Mouse (Mus musculus) monocyte, adult 2 months (primary cell): Measurements from ENCODE around the gene Diaph2.
"Not testable (repeated sequence)": the region's sequence is repeated elsewhere in the genome, so short reads cannot be mapped to it uniquely, and the experiment has no call there.

ENCODE experiments used
- DNase-seq, 2 experiments: peaks; one replicate each; pipeline ENCODE4 v3.0.0; 2022; ENCODE audit warnings: low spot score in 2 of 2, low read depth in 1 of 2

Gene Diaph2

DNA sequence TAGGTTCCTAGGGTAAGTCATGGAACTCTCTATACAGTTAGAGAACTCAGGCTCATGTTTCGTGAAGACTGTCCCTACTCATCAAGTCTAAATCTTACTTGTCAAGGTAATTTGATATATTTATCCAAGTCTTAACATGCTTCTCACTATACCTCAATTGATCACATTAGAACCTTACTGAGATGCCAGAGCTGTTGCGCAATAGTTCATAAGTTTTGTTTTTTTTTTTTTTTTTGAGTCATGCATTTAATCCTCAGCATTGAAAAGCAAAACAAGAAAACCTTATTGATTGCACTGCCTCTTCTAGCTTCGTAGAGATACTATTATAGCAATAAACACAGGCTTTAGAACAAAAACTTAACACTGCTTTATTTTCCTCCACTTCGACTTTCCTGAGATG is 529.6 kb downstream of the Diaph2 start:
- no peak for DNase-seq

DNA sequence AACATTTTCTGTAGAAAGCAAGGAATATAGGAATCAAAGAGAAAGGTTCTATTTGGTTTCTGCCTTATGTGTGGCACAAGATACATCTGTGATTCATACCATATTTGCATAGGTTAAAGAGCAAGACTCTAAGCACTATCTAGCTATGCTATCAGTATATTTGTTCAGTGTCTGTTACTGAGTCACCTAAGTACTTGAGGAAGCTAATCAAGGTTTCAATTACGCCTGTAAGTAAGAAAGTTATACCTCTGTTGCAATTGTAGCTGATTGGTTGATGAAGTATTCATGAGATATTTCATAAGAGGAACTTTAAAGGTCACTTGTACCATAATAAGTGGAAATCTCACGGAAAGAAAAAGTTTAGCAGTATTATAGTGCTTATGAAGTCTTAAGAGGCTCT is 531.9 kb downstream of the Diaph2 start:
- no peak for DNase-seq

DNA sequence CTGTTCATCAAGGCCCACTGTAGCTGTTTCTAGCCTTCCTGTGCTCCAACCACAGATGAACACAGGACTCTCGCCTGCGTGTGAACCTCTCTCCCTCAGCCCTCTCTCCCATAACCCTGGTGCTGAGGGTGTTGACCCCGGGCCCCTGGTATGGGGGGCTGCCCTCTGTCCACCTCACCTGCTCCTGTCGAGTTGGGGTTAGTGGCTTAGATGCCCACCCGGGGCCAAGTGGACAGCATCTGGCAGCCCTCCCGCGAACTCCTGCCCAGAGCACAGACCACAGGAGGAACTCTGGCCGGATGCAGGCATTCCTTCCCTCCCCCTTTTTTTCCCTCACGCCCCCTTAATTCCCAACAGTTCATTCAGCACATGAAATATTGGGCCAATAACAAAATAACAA is 537.5 kb downstream of the Diaph2 start:
- no peak for DNase-seq

DNA sequence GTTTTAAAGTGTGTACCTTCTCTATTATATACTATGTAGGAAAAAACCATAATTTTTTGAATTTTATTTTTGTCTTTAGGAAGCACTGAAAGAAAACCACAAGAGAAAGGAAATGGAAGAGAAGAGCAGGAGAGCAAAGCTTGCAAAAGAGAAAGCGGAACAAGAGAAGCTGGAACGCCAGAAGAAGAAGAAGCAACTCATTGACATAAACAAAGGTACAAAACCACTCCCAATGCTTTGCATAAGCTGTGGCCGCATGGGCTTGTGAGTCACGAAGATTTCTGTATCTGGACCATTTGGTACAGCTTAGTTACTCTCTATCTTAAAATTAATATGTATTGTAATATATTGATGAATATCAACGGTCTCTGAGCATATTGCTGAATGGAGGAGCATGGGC is 540.2 kb downstream of the Diaph2 start:
- DNase-seq, result no peak

DNA sequence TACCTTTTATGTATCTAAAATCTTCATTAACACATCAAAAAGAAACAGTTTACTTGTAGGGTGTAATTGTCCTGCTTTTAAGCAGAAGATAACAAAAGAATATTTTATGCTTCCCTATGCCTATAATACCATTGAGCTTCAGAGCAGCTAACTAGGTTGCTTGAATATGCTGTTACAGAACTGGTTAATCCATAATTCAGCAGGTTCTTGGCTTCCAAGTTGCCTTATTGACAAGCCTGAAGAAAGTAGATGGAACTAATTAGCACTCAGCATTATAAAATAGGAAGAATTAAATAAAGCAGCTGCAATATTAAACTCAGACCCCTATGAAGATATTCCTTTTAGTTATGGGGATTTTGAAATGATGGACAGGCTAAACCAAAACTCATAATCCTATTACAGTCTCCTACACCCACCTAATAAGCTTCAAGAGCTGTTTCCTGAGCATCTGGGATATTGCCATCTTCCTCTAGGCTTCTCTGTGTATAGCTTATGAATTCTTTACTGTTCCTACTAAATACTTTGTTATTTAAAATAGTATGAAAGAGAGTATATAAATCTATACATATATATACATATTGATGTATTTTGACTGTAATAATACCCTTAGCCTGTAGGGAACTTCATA is 601.4 kb downstream of the Diaph2 start:
- no peak for DNase-seq

- DNase-seq, result no peak
These were observed 601.9 kb downstream of the Diaph2 start for GRCm38 (mm10) chrX:130351480-130351879.

DNA sequence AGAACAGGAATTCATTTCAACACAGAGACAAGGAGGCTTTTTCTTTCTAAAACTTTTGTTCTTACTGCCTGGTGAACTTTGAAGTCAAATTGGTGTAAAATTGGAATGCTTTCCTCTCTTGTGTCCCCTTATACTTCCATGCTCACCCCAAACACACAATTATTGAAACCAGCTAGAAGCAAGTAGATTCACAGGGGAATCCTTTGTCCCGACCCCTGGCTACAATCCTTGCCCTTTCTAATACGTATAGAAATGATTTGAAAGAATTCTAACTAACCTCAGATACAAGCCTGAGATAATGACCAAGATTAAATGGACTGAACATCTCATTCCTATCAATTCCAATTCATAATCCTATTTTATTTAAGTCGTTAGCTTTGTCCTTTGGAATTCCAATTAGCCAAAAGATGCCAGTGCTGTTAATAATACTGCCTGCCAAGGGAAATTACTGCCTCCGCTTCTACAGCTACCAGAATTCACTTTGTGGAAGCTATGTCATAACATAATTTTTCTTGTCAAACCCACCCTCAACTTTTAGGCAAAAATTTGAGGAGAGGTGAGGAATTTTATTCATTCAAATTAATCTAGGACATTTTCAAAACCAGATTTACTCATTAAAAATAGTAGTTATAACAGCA is 644.1 kb downstream of the Diaph2 start:
- DNase-seq, result no peak

- no peak for DNase-seq
These were observed 653.7 kb downstream of the Diaph2 start for GRCm38 (mm10) chrX:130403214-130403613.

DNA sequence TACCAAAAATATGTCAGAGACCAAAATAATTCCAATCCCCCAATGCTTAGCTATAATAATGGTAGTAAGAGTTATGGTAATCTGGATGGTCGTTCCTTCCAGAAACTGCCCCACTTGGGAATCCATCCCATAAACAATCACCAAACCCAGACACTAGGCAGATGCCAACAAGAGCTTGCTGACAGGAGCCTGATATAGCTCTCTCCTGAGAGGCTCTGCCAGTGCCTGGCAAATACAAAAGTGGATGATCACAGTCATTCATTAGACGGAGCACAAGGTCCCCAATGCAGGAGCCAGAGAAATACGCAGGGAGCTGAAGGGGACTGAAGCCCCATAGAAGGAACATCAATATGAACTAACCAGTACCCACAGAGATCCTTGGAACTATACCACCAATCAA is 657.9 kb downstream of the Diaph2 start:
- DNase-seq, result not testable (repeated sequence)

- no peak for DNase-seq
These were observed 659.4 kb downstream of the Diaph2 start for GRCm38 (mm10) chrX:130408985-130409384.

- no peak for DNase-seq
These were observed 673.6 kb downstream of the Diaph2 start for GRCm38 (mm10) chrX:130423134-130423533.

GRCm38 (mm10) chrX:130451822-130452487 is 702.4 kb downstream of the Diaph2 start:
- no peak for DNase-seq

GRCm38 (mm10) chrX:130452488-130452823 is 702.9 kb downstream of the Diaph2 start:
- DNase-seq, result no peak

DNA sequence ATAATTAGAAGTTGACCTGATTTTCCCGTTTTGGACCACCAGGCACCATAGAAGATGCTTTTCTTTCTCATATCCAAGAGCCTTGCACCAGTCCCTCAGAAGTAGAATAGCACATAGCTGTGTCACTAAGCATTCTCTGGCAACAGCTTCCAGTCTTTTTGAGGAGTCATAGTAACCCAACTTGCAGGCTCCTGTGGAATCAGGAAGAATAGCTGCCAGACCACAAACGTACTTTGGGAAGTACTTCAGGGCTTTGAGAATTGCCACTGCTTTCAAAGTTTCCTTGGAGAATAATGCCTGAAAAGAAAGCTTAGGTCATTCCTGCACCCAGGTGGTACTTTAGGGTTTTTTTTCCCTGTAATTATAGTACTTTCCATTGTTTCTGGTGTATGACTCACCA is 723.6 kb downstream of the Diaph2 start:
- no peak for DNase-seq

GRCm38 (mm10) chrX:130480877-130481276 is 731.3 kb downstream of the Diaph2 start:
- no peak for DNase-seq

DNA sequence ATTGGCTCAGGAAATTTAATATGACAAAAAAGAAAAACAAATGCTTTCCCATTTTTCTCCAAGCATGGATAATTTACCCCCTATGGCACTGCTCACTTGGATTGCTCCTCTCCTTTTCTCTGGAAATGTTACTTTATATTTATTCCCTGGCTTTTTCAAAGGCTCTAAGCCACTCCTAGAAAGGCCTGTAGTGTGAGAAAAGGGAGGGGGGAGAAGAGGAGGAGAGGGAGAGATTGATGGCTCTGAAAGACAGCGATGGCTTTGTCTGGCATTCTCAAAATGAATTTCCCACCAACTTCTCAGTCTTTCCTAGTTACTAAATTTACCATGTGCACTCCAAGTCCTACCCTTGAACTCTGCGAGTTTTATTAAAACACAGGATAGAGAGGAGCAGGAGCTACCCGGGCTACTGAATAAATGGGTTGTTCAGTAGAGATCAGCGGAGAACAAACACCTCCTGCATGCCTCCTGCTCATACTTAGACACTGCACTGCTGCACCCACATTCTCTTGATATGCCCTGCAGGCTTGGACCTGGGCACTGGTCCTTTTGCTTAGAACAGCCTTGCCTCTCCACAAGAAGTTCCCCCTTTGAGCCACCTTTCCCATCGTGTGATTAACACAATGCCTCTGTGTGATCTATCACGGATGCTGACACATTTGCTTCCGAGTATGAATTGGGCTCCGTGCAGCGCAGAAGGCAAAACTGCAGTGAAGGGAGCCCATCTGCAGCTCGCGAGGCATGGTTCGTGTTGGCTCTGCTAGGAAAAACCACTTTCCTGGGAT is 753.3 kb downstream of the Diaph2 start:
- DNase-seq, result no peak

GRCm38 (mm10) chrX:130503465-130503860 is 753.9 kb downstream of the Diaph2 start:
- no peak for DNase-seq

DNA sequence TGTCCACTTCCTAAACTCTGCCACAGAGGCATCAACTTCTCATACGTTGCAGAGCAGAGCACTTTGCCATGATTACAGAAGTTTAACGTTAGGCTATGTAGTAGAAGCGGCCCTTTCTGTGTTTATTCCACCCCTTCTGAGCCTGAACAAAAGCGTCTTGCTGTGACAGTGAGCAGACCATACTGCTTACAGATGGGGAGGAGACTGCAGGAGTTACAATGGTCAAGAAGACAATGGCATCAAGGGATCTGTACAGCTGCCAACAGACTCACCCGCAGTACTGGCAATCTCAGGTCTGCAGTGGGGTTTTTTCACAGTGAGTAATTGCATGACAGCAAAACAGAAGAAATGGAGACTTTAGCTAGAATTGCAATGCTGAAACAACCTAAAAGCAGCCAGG is 756.1 kb downstream of the Diaph2 start:
- no peak for DNase-seq
